Mouse (Mus musculus) lung, adult 10 weeks (tissue): ENCODE results near the gene Ccr8. TPM values are rescaled to one million over a fixed set of nuclear protein-coding genes. Genes with fewer than 3 reads are reported as not detected.

Experiments
- polyA plus RNA-seq: library from polyadenylated mRNA; stranded (reverse); fragments of 350-450 nt; fragmentation: Illumina TruSeq; extraction: RNeasy Lipid Tissue Mini Kit (QIAGEN cat#74804); gene quantifications from one replicate; pipeline ENCODE4 v1.2.3, GENCODE M21; 2014; ENCODE audit warnings: low read depth, low replicate concordance; ENCODE audit not compliant: insufficient read depth

Ccr8 gene
- polyA plus RNA-seq: 0.21 TPM

DNA sequence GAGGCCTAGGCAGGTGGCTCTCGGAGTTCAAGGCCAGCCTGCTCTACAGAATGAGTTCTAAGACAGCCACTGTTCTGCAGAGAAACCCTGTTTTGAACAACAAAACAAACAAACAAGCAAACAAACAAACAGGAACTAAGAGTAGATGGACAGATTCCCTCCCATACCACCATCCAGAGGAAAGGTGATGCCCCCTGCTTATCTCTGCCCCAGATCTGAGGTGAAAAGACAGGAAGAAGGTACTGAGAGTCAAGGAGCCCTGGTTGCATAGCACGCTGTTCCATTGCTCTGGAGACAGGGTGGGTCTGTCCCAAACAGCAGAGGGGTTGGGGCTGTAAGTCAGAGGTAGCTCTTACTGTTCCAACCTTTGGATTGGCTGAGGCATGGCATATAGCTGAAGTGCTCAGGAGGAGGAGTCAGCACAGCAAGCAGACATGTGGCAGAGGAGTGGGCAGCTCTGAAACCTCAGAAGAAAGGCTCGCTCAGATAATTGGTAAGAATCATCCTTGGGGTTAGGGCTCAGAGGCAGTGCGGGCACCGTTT is at the start of gene Ccr8:
Gene Ccr8 (plus strand): TSS at position 419 of the 543 bp plus-strand sequence.

GRCm38 (mm10) chr9:120069779-120070178 is 22.1 kb upstream of the Ccr8 start, which contains the start of gene Cx3cr1:
Cx3cr1 (minus strand) TSS chr9:120069879.

GRCm38 (mm10) chr9:120110211-120111018 is 18.5 kb downstream of the Ccr8 start, which contains the start of gene Slc25a38:
Slc25a38 (plus strand) TSS chr9:120110374.

GRCm38 (mm10) chr9:120127538-120128251 is 35.8 kb downstream of the Ccr8 start, which contains the start of gene Rpsa:
Rpsa (plus strand) TSS chr9:120127689.

Other genes with a start within 250 kb of the Ccr8 start
- gene Wdr48, start 197.2 kb upstream of the Ccr8 start, polyA plus RNA-seq: 18.9 TPM
- 6.2 TPM for gene Gorasp1, start 154.5 kb upstream of the Ccr8 start, polyA plus RNA-seq
- 3.6 TPM for gene Ttc21a, start 154.5 kb upstream of the Ccr8 start, polyA plus RNA-seq
- 19.1 TPM for gene Csrnp1, start 107.5 kb upstream of the Ccr8 start, polyA plus RNA-seq
- 0.68 TPM for gene Xirp1, start 68.5 kb upstream of the Ccr8 start, polyA plus RNA-seq
- 4.2 TPM for gene Cx3cr1, start 22.2 kb upstream of the Ccr8 start, polyA plus RNA-seq
- 18.4 TPM for gene Slc25a38, start 18.3 kb downstream of the Ccr8 start, polyA plus RNA-seq
- 1,831 TPM for gene Rpsa, start 35.6 kb downstream of the Ccr8 start, polyA plus RNA-seq
- gene Mobp, start 57.6 kb downstream of the Ccr8 start, polyA plus RNA-seq: not detected
- 4.9 TPM for gene Myrip, start 209.4 kb downstream of the Ccr8 start, polyA plus RNA-seq